Mouse (Mus musculus) liver, embryonic 14.5 days (tissue): ENCODE results near the gene Plekhj1. TPM values are rescaled to one million over a fixed set of nuclear protein-coding genes. Genes with fewer than 3 reads are reported as not detected.

Source experiments
- ATAC-seq: fragments of 200-750 bp; cut with Nextera tagmentation; 2 replicates; pipeline ENCODE4 v1.8.0; 2017; ENCODE audit warnings: moderate number of reproducible peaks, mild to moderate bottlenecking, moderate library complexity; ENCODE audit not compliant: insufficient read depth
- DNase-seq, 3 experiments: peaks; one replicate each; pipeline ENCODE4 v3.0.0-alpha.2; 2012 to 2013; ENCODE audit warnings: low read depth in 3 of 3, low spot score in 3 of 3
- H3K27ac ChIP-seq: fragments of 300-500 bp; sonication (generic); 2 replicates; pipeline ENCODE4 v1.5.1; 2014; ENCODE audit warnings: moderate library complexity, mild to moderate bottlenecking, control low read depth, inconsistent platforms
- H3K27me3 ChIP-seq: fragments of 300-500 bp; sonication (generic); 2 replicates; pipeline ENCODE4 v1.6.1; 2014; ENCODE audit warnings: mild to moderate bottlenecking, low read length, moderate library complexity; ENCODE audit not compliant: control insufficient read depth, insufficient read depth
- H3K36me3 ChIP-seq: fragments of 300-500 bp; sonication (generic); replicated peaks from 2 replicates; pipeline ENCODE4 v1.6.1; 2014; ENCODE audit warnings: low read depth; ENCODE audit not compliant: control insufficient read depth, insufficient read depth
- H3K4me1 ChIP-seq, 2 experiments: fragments of 200-500 bp in 1 of 2; fragments of 300-500 bp in 1 of 2; sonication (generic) in 1 of 2; replicated peaks; 2 replicates each; pipeline ENCODE4 v1.6.1; 2012 to 2014; ENCODE audit warnings: antibody characterized with exemption in 1 of 2, inconsistent platforms in 1 of 2, low read length in 1 of 2; ENCODE audit not compliant: control insufficient read depth in 2 of 2, insufficient read depth in 2 of 2
- H3K4me2 ChIP-seq: fragments of 300-500 bp; sonication (generic); 2 replicates; pipeline ENCODE4 v1.6.1; 2014; ENCODE audit warnings: low read depth, mild to moderate bottlenecking, control low read depth, moderate library complexity
- H3K4me3 ChIP-seq, 2 experiments: fragments of 200-500 bp in 1 of 2; fragments of 300-500 bp in 1 of 2; sonication (generic) in 1 of 2; 2 replicates each; pipeline ENCODE4 v1.5.1; 2012 to 2014; ENCODE audit warnings: low read depth in 2 of 2, low read length in 2 of 2, mild to moderate bottlenecking in 2 of 2, control low read depth in 1 of 2, inconsistent platforms in 1 of 2, moderate library complexity in 1 of 2; ENCODE audit not compliant: insufficient read depth in 1 of 2
- H3K9ac ChIP-seq: fragments of 300-500 bp; sonication (generic); replicated peaks from 2 replicates; pipeline ENCODE4 v1.6.1; 2014; ENCODE audit warnings: mild to moderate bottlenecking, control low read depth, moderate library complexity
- H3K9me3 ChIP-seq: fragments of 300-500 bp; sonication (generic); 2 replicates; pipeline ENCODE4 v1.6.1; 2016; ENCODE audit warnings: low read length, mixed read lengths; ENCODE audit not compliant: control insufficient read depth
- CTCF ChIP-seq: IDR thresholded peaks from 2 replicates; pipeline ENCODE4 v1.5.1; 2016; ENCODE audit warnings: antibody characterized with exemption, low read depth, control low read depth
- EP300 ChIP-seq: IDR thresholded peaks from 2 replicates; pipeline ENCODE4 v1.6.1; 2016; ENCODE audit warnings: antibody characterized with exemption, low read depth
- WGBS: fragments of 180-500 bp; shearing (Covaris S2); extraction: QIAGEN DNeasy Blood & Tissue Kit; methylation state at CpG from one replicate; pipeline ENCODE4 v1.1.7; 2014; ENCODE audit not compliant: insufficient replicate concordance; 5-methylcytosine and 5-hydroxymethylcytosine counted together
- polyA plus RNA-seq, 2 experiments: library from polyadenylated mRNA; depleted of rRNA in 1 of 2; stranded (reverse) in 1 of 2; unstranded in 1 of 2; fragments of >200 nt; fragmentation: Nextera tagmentation in 1 of 2; extraction: Ambion mirVana in 1 of 2; gene quantifications; 2 replicates each; pipeline versions ENCODE4 v1.2.1 to v1.2.3; 2012 to 2014

The Plekhj1 gene
- polyA plus RNA-seq, 2 experiments: 46.7 to 77.0 TPM

GRCm38 (mm10) chr10:80760596-80761524 is 37.6 kb downstream of the Plekhj1 start:
- Histone ChIP-seq H3K36me3 (peaks cover 2% of the 10 kb centered on the region), H3K4me3 (no peak overlapping the region), H3K27ac (no peak overlapping the region), H3K4me1 (peaks cover 13 to 37% of the 10 kb centered on the region in 2 experiments), H3K27me3 (no peaks in the 10 kb centered on the region), H3K4me2 (no peak overlapping the region), H3K9ac (no peak overlapping the region), H3K9me3 (no peaks in the 10 kb centered on the region)
- DNase-seq (no peak), ATAC-seq (no peak)
- 75% methylated on average over 4 of the region's 4 CpGs for WGBS
- TF ChIP-seq EP300 (no peak), CTCF (no peak)

GRCm38 (mm10) chr10:80758651-80759050 is 39.8 kb downstream of the Plekhj1 start:
- Histone ChIP-seq H3K27me3 (no peaks in the 10 kb centered on the region), H3K9ac (no peak overlapping the region), H3K4me1 (peaks cover 13 to 37% of the 10 kb centered on the region in 2 experiments), H3K4me3 (no peak overlapping the region), H3K27ac (no peak overlapping the region), H3K4me2 (no peak overlapping the region), H3K9me3 (no peaks in the 10 kb centered on the region), H3K36me3 (no peaks in the 10 kb centered on the region)
- DNase-seq (no peak), ATAC-seq (no peak)
- TF ChIP-seq EP300: no peak
- TF ChIP-seq CTCF: no peak
- 72% methylated on average over 7 of the region's 7 CpGs for WGBS

GRCm38 (mm10) chr10:80757717-80758116 is 40.7 kb downstream of the Plekhj1 start:
- ATAC-seq: no peak; the same call in 1 of the 2 replicates
- Histone ChIP-seq H3K4me1 (peaks cover 13 to 37% of the 10 kb centered on the region in 2 experiments), H3K27ac (no peak overlapping the region)

GRCm38 (mm10) chr10:80756967-80757366 is 41.5 kb downstream of the Plekhj1 start:
- DNase-seq: no peak
- no peaks in the 10 kb centered on the region for H3K27me3 ChIP-seq
- peak overlapping the region; percentile 97 for H3K4me2 ChIP-seq
- peak overlapping the region; percentile 84 for H3K9ac ChIP-seq
- H3K36me3 ChIP-seq: no peaks in the 10 kb centered on the region
- TF ChIP-seq CTCF (no peak), EP300 (no peak)
- WGBS: 49% methylated on average over 4 of the region's 4 CpGs
- no peak for ATAC-seq
- H3K4me1 ChIP-seq: peaks cover 20 to 43% of the 10 kb centered on the region in 2 experiments
- H3K4me3 ChIP-seq: peak overlapping the region; percentile 86 to 99
- no peaks in the 10 kb centered on the region for H3K9me3 ChIP-seq
- no peak overlapping the region for H3K27ac ChIP-seq

More at GRCm38 (mm10) chr10:80757717-80758116, 40.7 kb downstream of the Plekhj1 start:
- Histone ChIP-seq H3K9me3 (no peaks in the 10 kb centered on the region), H3K4me2 (0 out of 2 replicates have a peak overlapping the region, but pooled peaks have one; percentile 97), H3K9ac (no peak overlapping the region), H3K27me3 (no peaks in the 10 kb centered on the region), H3K4me3 (no peak overlapping the region), H3K36me3 (no peaks in the 10 kb centered on the region)
- peak in 2 of 3 experiments; percentile 46 to 51 for DNase-seq
- TF ChIP-seq EP300: no peak
- peak; percentile 90 for TF ChIP-seq CTCF
- WGBS: 51% methylated on average over 5 of the region's 5 CpGs

DNA sequence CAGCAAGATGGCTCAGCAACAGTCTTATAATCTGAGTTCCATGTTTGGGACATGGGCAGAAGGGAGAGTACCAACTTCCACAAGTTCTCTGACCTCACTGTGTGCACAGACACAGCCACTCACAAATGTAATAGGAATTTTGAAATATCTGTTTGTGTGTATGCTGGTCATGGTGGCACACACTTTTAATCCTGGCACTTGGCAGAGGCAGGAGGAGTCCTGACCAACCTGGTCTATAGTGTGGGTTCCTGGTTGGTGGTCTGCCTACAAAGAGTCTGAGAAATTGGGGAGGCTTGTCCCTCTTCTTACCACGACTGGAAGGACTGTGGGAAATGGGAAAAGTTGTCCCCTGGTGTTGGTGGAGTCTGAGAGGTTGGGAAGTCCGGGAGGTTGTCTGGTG is 41.9 kb downstream of the Plekhj1 start:
- WGBS: 40% methylated on average over 2 of the region's 2 CpGs
- peak overlapping the region; percentile 84 for H3K9ac ChIP-seq

More for the DNA sequence above, 41.9 kb downstream of the Plekhj1 start:
- no peak overlapping the region for H3K27ac ChIP-seq
- no peaks in the 10 kb centered on the region for H3K9me3 ChIP-seq
- H3K4me3 ChIP-seq: peak overlapping the region; percentile 86 to 99
- ATAC-seq (no peak), DNase-seq (no peak)
- H3K4me1 ChIP-seq: peaks cover 24 to 46% of the 10 kb centered on the region in 2 experiments
- TF ChIP-seq CTCF (no peak), EP300 (no peak)
- H3K36me3 ChIP-seq: no peaks in the 10 kb centered on the region
- no peaks in the 10 kb centered on the region for H3K27me3 ChIP-seq
- H3K4me2 ChIP-seq: peak overlapping the region; percentile 97
